Mouse (Mus musculus) neural tube, embryonic 14.5 days (tissue): Measurements from ENCODE around the gene Ccdc74a. TPM values are rescaled to one million over a fixed set of nuclear protein-coding genes. Genes with fewer than 3 reads are reported as not detected.
"Not testable (repeated sequence)": the region's sequence is repeated elsewhere in the genome, so short reads cannot be mapped to it uniquely, and the experiment has no call there.

Source experiments
- ATAC-seq: fragments of 200-750 bp; cut with Nextera tagmentation; 2 replicates; pipeline ENCODE4 v1.8.0; 2017; ENCODE audit warnings: low read depth, mild to moderate bottlenecking, moderate TSS enrichment, moderate library complexity
- H3K27ac ChIP-seq: fragments of 300-500 bp; sonication (generic); 2 replicates; pipeline ENCODE4 v1.5.1; 2014; ENCODE audit warnings: low read depth, mild to moderate bottlenecking, control low read depth, low read length, moderate library complexity, mixed read lengths
- H3K27me3 ChIP-seq: fragments of 300-500 bp; sonication (generic); 2 replicates; pipeline ENCODE4 v1.6.1; 2014; ENCODE audit warnings: low read length; ENCODE audit not compliant: control insufficient read depth, insufficient read depth
- H3K36me3 ChIP-seq: fragments of 300-500 bp; sonication (generic); 2 replicates; pipeline ENCODE4 v1.6.1; 2014; ENCODE audit warnings: low read length, mixed read lengths; ENCODE audit not compliant: control insufficient read depth, insufficient read depth
- H3K4me1 ChIP-seq: fragments of 300-500 bp; sonication (generic); 2 replicates; pipeline ENCODE4 v1.6.1; 2014; ENCODE audit warnings: low read length; ENCODE audit not compliant: control insufficient read depth, insufficient read depth
- H3K4me2 ChIP-seq: fragments of 300-500 bp; sonication (generic); 2 replicates; pipeline ENCODE4 v1.6.1; 2014; ENCODE audit warnings: mild to moderate bottlenecking, low read depth, low read length, control low read depth
- H3K4me3 ChIP-seq: fragments of 300-500 bp; sonication (generic); 2 replicates; pipeline ENCODE4 v1.5.1; 2014; ENCODE audit warnings: low read depth, low read length, control low read depth, mixed read lengths
- H3K9ac ChIP-seq: fragments of 300-500 bp; sonication (generic); replicated peaks from 2 replicates; pipeline ENCODE4 v1.6.1; 2014; ENCODE audit warnings: low read depth, mild to moderate bottlenecking, control low read depth, low read length, mixed read lengths
- H3K9me3 ChIP-seq: fragments of 300-500 bp; sonication (generic); 2 replicates; pipeline ENCODE4 v1.6.1; 2016; ENCODE audit warnings: low read length; ENCODE audit not compliant: control insufficient read depth
- WGBS: fragments of 180-500 bp; shearing (Covaris S2); extraction: QIAGEN DNeasy Blood & Tissue Kit; methylation state at CpG from one replicate; pipeline ENCODE4 v1.1.7; 2014; 5-methylcytosine and 5-hydroxymethylcytosine counted together
- polyA plus RNA-seq: library from polyadenylated mRNA; unstranded; fragments of >200 nt; fragmentation: Nextera tagmentation; extraction: Ambion mirVana; gene quantifications from 2 replicates; pipeline ENCODE4 v1.2.1, GENCODE M21; 2014

Gene Ccdc74a
- polyA plus RNA-seq, result 10.6 and 11.3 TPM in 2 replicates

DNA sequence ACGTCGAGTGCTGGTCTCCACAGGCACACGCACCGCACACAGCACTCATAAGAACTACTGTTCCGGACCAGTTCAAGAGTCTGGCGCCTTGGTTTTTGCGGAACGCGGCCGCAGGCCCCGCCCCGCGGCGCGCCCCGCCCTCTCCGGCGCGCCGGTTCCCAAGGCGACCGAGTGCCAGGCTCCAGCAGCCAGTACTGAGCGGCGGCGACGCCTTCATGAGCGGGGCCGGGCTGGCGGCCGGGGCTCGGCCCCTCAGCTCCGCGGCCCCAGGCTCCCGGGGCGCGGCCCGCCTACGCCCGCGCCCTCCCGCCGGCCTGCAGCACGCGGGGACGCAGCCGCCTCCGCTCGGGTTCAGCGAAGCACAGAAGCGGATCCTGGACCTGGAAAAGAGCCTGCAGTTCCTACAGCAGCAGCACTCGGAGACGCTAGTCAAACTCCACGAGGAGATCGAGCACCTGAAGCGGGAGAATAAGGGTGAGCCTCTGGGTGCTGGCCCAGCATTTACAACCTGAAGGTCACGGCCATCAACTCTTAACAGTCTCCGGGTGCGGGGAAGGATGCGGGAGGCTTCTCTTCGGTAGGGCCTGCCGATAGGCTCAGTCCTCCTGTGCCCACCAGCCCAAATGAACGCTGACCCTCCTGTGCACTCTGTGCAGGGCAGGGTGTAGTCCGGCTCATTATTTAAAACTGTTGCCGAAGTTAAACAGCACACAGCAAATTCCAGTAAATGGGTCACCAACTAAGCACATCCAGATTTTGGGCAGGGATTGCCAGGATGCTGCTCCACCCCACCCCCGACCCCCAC, at the start of gene Ccdc74a:
Gene Ccdc74a (plus strand): TSS at position 161 of the 805 bp plus-strand sequence.
- peak; percentile 95 for ATAC-seq
- Histone ChIP-seq H3K4me1 (peaks cover 7% of the 10 kb centered on the region), H3K27me3 (no peaks in the 10 kb centered on the region), H3K36me3 (peaks cover 16% of the 10 kb centered on the region; the same call in 1 of the 2 replicates), H3K9me3 (no peaks in the 10 kb centered on the region), H3K4me2 (peak within 1 kb of the TSS; percentile 89), H3K9ac (peak within 1 kb of the TSS; percentile 57), H3K27ac (0 out of 2 replicates have a peak within 1 kb of the TSS, but pooled peaks have one; percentile 22), H3K4me3 (peak within 1 kb of the TSS; percentile 59)
- 2% methylated on average over 50 of the region's 65 CpGs for WGBS

DNA sequence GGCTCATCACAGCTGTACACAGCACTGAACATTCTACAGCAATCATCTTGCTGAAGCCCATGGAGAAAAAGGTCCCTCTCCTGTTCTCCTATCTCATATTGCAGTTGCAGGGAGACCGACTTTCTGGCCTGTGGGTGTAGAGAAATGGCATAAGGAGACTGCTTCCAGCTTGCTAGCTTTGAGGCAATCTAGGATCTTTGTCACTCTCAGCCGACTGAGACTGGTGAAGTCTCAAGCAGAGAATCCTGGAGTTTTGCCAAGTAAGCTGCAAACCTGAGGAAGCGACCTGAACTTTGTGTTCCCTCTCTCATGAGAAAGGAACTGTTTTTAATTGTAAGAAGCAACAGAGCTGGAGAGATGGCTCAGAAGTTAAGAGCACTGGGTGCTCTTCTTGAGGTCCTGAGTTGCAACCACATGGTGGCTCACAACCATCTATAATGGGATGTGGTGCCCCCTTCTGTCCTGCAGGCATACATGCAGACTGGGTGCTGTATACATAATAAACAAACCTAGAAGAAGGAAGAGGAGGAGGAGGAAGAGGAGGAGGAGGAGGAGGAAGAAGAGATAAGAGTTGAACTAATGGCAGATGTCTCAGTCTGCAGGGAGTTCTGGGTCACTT, 45.2 kb upstream of the Ccdc74a start:
- no peak overlapping the region for H3K9ac ChIP-seq
- H3K9me3 ChIP-seq, result no peaks in the 10 kb centered on the region
- no peaks in the 10 kb centered on the region for H3K4me1 ChIP-seq
- H3K36me3 ChIP-seq, result no peaks in the 10 kb centered on the region
- ATAC-seq, result no peak
- no peak overlapping the region for H3K27ac ChIP-seq
- H3K4me3 ChIP-seq, result no peak overlapping the region
- H3K4me2 ChIP-seq, result no peak overlapping the region
- no peaks in the 10 kb centered on the region for H3K27me3 ChIP-seq
- WGBS, result 78% methylated on average over 3 of the region's 3 CpGs

DNA sequence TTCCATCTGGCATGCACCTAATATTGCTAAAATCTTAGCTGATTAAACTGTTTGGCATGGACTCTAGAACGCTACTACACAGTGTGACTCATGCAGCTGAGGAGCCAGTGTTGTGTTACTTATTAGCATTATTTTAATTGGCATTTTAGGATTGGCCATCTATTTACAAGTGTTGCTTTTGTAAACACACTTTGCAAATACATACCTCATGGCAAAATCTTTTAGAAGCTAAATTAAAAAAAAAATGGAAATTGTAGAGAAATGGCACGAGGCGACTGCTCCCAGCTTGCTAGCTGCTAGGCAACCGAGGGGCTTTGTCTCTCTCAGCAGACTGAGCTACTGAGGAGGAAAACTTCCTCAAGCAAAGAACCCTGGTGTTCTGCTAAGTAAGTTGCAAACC, 41.3 kb upstream of the Ccdc74a start:
- H3K27me3 ChIP-seq, result no peaks in the 10 kb centered on the region
- no peaks in the 10 kb centered on the region for H3K4me1 ChIP-seq
- H3K9ac ChIP-seq, result no peak overlapping the region
- no peak for ATAC-seq
- H3K27ac ChIP-seq, result no peak overlapping the region
- H3K4me3 ChIP-seq, result no peak overlapping the region
- WGBS, result 69% methylated on average over 4 of the region's 4 CpGs
- H3K4me2 ChIP-seq, result no peak overlapping the region
- H3K36me3 ChIP-seq, result no peaks in the 10 kb centered on the region
- no peaks in the 10 kb centered on the region for H3K9me3 ChIP-seq

DNA sequence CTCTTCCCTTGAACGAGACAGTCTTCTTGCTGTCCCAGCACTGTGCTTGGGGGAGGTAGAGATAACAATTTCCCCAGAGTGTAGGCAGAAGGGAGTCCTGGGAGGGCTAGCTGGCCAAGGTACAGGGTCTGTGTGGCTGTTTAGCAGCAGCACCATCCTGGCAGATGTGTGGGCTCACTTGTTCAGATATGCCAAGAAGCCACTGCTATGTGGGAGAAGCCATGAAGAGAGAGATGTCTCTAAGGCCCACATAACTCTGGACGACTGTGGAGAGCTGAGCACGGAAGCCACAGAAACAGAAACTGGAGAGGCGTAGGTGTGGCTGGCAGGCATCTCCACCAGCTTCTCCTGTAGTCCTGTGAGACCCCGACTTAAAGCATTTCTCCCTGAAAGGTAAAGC, 40.6 kb upstream of the Ccdc74a start:
- Histone ChIP-seq H3K27me3 (no peaks in the 10 kb centered on the region), H3K4me3 (no peak overlapping the region), H3K9ac (no peak overlapping the region), H3K4me1 (no peaks in the 10 kb centered on the region), H3K9me3 (no peaks in the 10 kb centered on the region), H3K36me3 (no peaks in the 10 kb centered on the region), H3K4me2 (no peak overlapping the region), H3K27ac (no peak overlapping the region)
- no peak for ATAC-seq
- WGBS, result 82% methylated on average over 5 of the region's 5 CpGs

DNA sequence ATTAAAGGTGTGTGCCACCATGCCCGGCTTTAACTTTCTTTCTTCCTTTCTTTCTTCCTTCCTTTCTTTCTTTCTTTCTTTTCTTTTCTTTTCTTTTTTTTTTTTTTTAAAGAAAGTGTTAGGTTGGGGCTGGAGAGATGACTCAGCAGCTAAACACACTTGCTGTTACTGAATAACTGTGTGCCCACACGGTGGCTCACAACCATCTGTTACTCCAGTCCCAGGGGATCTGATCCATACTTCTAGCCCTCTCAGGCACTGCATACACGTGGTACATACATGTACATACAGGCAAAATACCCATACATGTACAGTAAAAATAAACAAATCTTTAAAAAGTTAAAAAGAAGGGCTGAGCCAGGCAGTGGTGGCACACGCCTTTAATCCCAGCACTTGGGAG, 34.9 kb upstream of the Ccdc74a start:
- H3K9ac ChIP-seq, result no peak overlapping the region
- no peak for ATAC-seq
- 77% methylated on average over 4 of the region's 4 CpGs for WGBS

DNA sequence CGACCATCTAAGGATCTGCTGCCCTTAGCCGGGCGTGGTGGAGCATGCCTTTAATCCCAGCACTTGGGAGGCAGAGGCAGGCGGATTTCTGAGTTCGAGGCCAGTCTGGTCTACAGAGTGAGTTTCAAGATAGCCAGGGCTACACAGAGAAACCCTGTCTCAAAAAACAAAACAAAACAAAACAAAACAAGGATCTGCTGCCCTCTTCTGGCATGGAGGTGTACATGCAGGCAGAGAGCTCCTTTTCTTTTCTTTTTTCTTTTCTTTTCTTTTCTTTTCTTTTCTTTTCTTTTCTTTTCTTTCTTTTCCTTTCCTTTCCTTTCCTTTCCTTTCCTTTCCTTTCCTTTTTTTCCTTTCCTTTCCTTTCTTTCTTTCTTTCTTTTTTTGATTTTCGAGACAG, 31.5 kb upstream of the Ccdc74a start:
- 90% methylated on average over 6 of the region's 6 CpGs for whole genome bisulfite sequencing
- not testable (repeated sequence) for H3K27ac ChIP-seq, H3K36me3 ChIP-seq, H3K27me3 ChIP-seq, H3K4me1 ChIP-seq, H3K9ac ChIP-seq, H3K9me3 ChIP-seq, H3K4me2 ChIP-seq, H3K4me3 ChIP-seq, ATAC-seq

More for the DNA sequence above, 34.9 kb upstream of the Ccdc74a start:
- H3K4me3 ChIP-seq, result no peak overlapping the region
- no peak overlapping the region for H3K4me2 ChIP-seq
- no peaks in the 10 kb centered on the region for H3K36me3 ChIP-seq
- H3K27ac ChIP-seq, result no peak overlapping the region
- no peaks in the 10 kb centered on the region for H3K27me3 ChIP-seq
- no peaks in the 10 kb centered on the region for H3K9me3 ChIP-seq
- H3K4me1 ChIP-seq, result no peaks in the 10 kb centered on the region

DNA sequence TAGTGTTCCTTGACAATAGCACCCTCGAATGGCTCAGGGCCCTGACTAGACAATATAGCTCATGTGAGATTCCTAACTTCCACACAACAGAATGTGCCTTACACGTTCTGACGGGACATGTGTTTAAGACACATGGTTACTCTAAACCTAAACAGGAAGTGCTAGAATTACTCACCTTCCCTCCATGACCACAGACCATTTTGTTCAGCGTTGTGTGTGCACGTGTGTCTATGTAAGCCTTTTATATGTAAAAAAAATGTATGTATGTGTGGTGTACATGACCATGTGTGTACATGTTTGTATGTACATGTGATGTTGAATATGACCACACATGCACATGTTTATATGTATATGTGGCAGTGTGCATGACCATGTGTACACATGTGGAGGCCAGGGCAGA, 30.1 kb upstream of the Ccdc74a start:
- H3K36me3 ChIP-seq, result no peaks in the 10 kb centered on the region
- 89% methylated on average over 5 of the region's 5 CpGs for WGBS
- H3K27ac ChIP-seq, result no peak overlapping the region
- H3K4me1 ChIP-seq, result peaks cover 9% of the 10 kb centered on the region
- no peak overlapping the region for H3K9ac ChIP-seq
- ATAC-seq, result no peak
- no peaks in the 10 kb centered on the region for H3K27me3 ChIP-seq
- H3K9me3 ChIP-seq, result no peaks in the 10 kb centered on the region
- no peak overlapping the region for H3K4me2 ChIP-seq
- H3K4me3 ChIP-seq, result no peak overlapping the region

DNA sequence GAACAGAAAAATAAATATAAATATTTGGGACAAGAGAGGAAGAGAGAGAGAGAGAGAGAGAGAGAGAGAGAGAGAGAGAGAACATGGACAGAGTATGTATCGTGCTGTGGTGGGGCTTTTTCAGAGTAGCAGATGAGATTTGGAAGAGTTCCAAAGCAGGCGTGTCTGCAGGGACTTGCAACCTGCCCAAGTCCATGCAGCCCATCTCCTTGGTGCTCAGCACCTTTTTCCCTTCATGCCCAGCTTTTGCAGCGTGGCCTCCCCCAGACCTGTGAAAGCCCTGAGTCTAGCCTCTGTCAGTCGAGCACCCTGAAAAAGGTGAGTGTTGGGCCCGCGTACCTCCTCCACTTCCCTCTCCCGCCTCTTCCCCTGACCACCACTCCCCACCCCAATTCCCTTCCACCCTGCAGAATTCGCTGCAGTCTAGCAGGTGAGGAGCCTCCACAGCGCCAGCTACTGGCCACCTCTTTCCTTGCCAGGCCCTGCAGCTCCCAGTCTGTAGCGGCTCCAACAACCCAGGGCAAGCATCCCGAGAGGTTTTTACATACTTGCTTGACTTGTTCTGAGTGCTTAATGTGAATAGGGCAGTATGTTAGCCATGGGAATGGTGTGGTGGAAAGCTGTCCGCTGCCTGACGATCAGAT, 28.2 kb upstream of the Ccdc74a start:
- H3K4me1 ChIP-seq, result peaks cover 9% of the 10 kb centered on the region
- H3K4me2 ChIP-seq, result no peak overlapping the region
- no peaks in the 10 kb centered on the region for H3K27me3 ChIP-seq
- WGBS, result 18% methylated on average over 13 of the region's 13 CpGs
- H3K4me3 ChIP-seq, result no peak overlapping the region
- no peak for ATAC-seq
- H3K27ac ChIP-seq, result no peak overlapping the region
- peaks cover 5% of the 10 kb centered on the region; the same call in 1 of the 2 replicates for H3K36me3 ChIP-seq
- H3K9ac ChIP-seq, result no peak overlapping the region
- H3K9me3 ChIP-seq, result no peaks in the 10 kb centered on the region
